Mouse (Mus musculus) thymus, adult 2 months (tissue): ENCODE data around the gene Mrps7.

Source experiments
- CTCF ChIP-seq: fragments of 200-500 bp; IDR thresholded peaks from 2 replicates; pipeline ENCODE4 v1.5.1; 2012; ENCODE audit warnings: mild to moderate bottlenecking, control low read depth, low read length, moderate library complexity, borderline replicate concordance; ENCODE audit not compliant: control insufficient read depth, poor library complexity, insufficient read depth; ENCODE audit errors: extremely low read depth
- POLR2A ChIP-seq: fragments of 200-500 bp; IDR thresholded peaks from 2 replicates; pipeline ENCODE4 v1.6.1; 2012; ENCODE audit warnings: mild to moderate bottlenecking, low read length, control low read depth, moderate library complexity; ENCODE audit not compliant: control insufficient read depth, poor library complexity, insufficient read depth; ENCODE audit errors: extremely low read depth

GRCm38 (mm10) chr11:115564961-115565360 lies 38.8 kb upstream of the Mrps7 start:
- TF ChIP-seq POLR2A (no peak), CTCF (no peak)
